Mouse (Mus musculus): ENCODE data around the gene Slc2a3. TPM values are rescaled to one million over a fixed set of nuclear protein-coding genes. Genes with fewer than 3 reads are reported as not detected.

Gene Slc2a3
- 8.6 and 9.6 TPM in 2 replicates for polyA plus RNA-seq (2015; fragmentation: Nextera tagmentation; extraction: Ambion mirVana)

- H3K27ac ChIP-seq (ENCODE audit: low read length): no peak within 1 kb of the TSS
- peaks cover 11% of the 10 kb centered on the region; the same call in 1 of the 2 replicates for H3K27me3 ChIP-seq (ENCODE audit: insufficient read depth, low read length)
- H3K9me3 ChIP-seq (ENCODE audit: low read length): no peaks in the 10 kb centered on the region
- H3K4me2 ChIP-seq (replicated peaks; ENCODE audit: low read depth, low read length): peak within 1 kb of the TSS; percentile 98
- peaks cover 14% of the 10 kb centered on the region for H3K4me1 ChIP-seq (ENCODE audit: insufficient read depth, low read length)
- peak; percentile 77 for ATAC-seq (ENCODE audit: low FRiP score, low TSS enrichment)
- H3K4me3 ChIP-seq (ENCODE audit: low read length): peak within 1 kb of the TSS; percentile 54
- peak within 1 kb of the TSS; percentile 79 for H3K9ac ChIP-seq (replicated peaks; ENCODE audit: low read length)
- H3K36me3 ChIP-seq (ENCODE audit: insufficient read depth, low read length): no peaks in the 10 kb centered on the region
- WGBS: under 1% methylated on average over 46 of the region's 46 CpGs
Observed at GRCm38 (mm10) chr6:122801301-122801800, at the start of gene Slc2a3. Slc2a3 (minus strand) TSS chr6:122801640.

- Histone ChIP-seq H3K9me3 (ENCODE audit: low read length) (no peaks in the 10 kb centered on the region), H3K27me3 (ENCODE audit: insufficient read depth, low read length) (no peaks in the 10 kb centered on the region), H3K36me3 (ENCODE audit: insufficient read depth, low read length) (peaks cover 52% of the 10 kb centered on the region), H3K9ac (replicated peaks; ENCODE audit: low read length) (no peak overlapping the region), H3K4me2 (replicated peaks; ENCODE audit: low read depth, low read length) (no peak overlapping the region), H3K4me3 (ENCODE audit: low read length) (no peak overlapping the region), H3K27ac (ENCODE audit: low read length) (no peak overlapping the region), H3K4me1 (ENCODE audit: insufficient read depth, low read length) (no peaks in the 10 kb centered on the region)
- no peak for ATAC-seq (ENCODE audit: low FRiP score, low TSS enrichment)
- 69% methylated on average over 6 of the region's 6 CpGs for WGBS
Observed at GRCm38 (mm10) chr6:122843759-122844158, 42.3 kb upstream of the Slc2a3 start.

GRCm38 (mm10) chr6:122837539-122837938 lies 36.1 kb upstream of the Slc2a3 start:
- Histone ChIP-seq H3K9ac (replicated peaks; ENCODE audit: low read length) (no peak overlapping the region), H3K9me3 (ENCODE audit: low read length) (0 out of 2 replicates have a peak, but pooled peaks cover 5% of the 10 kb centered on the region), H3K4me3 (ENCODE audit: low read length) (no peak overlapping the region), H3K4me2 (replicated peaks; ENCODE audit: low read depth, low read length) (no peak overlapping the region), H3K4me1 (ENCODE audit: insufficient read depth, low read length) (no peaks in the 10 kb centered on the region), H3K27ac (ENCODE audit: low read length) (no peak overlapping the region), H3K36me3 (ENCODE audit: insufficient read depth, low read length) (peaks cover 73% of the 10 kb centered on the region), H3K27me3 (ENCODE audit: insufficient read depth, low read length) (no peaks in the 10 kb centered on the region)
- WGBS: 74% methylated on average over 5 of the region's 5 CpGs
- ATAC-seq (ENCODE audit: low FRiP score, low TSS enrichment): no peak

- H3K9me3 ChIP-seq (ENCODE audit: low read length): 0 out of 2 replicates have a peak, but pooled peaks cover 5% of the 10 kb centered on the region
Observed at GRCm38 (mm10) chr6:122836974-122837373, 35.5 kb upstream of the Slc2a3 start.

GRCm38 (mm10) chr6:122834365-122834764 lies 32.9 kb upstream of the Slc2a3 start:
- no peak overlapping the region for H3K4me3 ChIP-seq (ENCODE audit: low read length)
- H3K4me2 ChIP-seq (replicated peaks; ENCODE audit: low read depth, low read length): no peak overlapping the region
- 0 out of 2 replicates have a peak, but pooled peaks cover 5% of the 10 kb centered on the region for H3K9me3 ChIP-seq (ENCODE audit: low read length)
- 66% methylated on average over 4 of the region's 4 CpGs for WGBS
- no peaks in the 10 kb centered on the region for H3K27me3 ChIP-seq (ENCODE audit: insufficient read depth, low read length)
- no peak for ATAC-seq (ENCODE audit: low FRiP score, low TSS enrichment)
- H3K4me1 ChIP-seq (ENCODE audit: insufficient read depth, low read length): no peaks in the 10 kb centered on the region
- H3K27ac ChIP-seq (ENCODE audit: low read length): no peak overlapping the region
- no peak overlapping the region for H3K9ac ChIP-seq (replicated peaks; ENCODE audit: low read length)
- peaks cover 57% of the 10 kb centered on the region for H3K36me3 ChIP-seq (ENCODE audit: insufficient read depth, low read length)

More at GRCm38 (mm10) chr6:122836974-122837373, 35.5 kb upstream of the Slc2a3 start:
- 91% methylated on average over 3 of the region's 3 CpGs for whole genome bisulfite sequencing
- no peaks in the 10 kb centered on the region for H3K27me3 ChIP-seq (ENCODE audit: insufficient read depth, low read length)
- no peak for ATAC-seq (ENCODE audit: low FRiP score, low TSS enrichment)
- H3K36me3 ChIP-seq (ENCODE audit: insufficient read depth, low read length): peaks cover 78% of the 10 kb centered on the region
- H3K27ac ChIP-seq (ENCODE audit: low read length): no peak overlapping the region
- H3K4me2 ChIP-seq (replicated peaks; ENCODE audit: low read depth, low read length): no peak overlapping the region
- H3K4me1 ChIP-seq (ENCODE audit: insufficient read depth, low read length): no peaks in the 10 kb centered on the region
- no peak overlapping the region for H3K4me3 ChIP-seq (ENCODE audit: low read length)
- no peak overlapping the region for H3K9ac ChIP-seq (replicated peaks; ENCODE audit: low read length)

GRCm38 (mm10) chr6:122832880-122833279 lies 31.4 kb upstream of the Slc2a3 start:
- 80% methylated on average over 7 of the region's 7 CpGs for WGBS
- no peak overlapping the region for H3K4me3 ChIP-seq (ENCODE audit: low read length)
- H3K9ac ChIP-seq (replicated peaks; ENCODE audit: low read length): no peak overlapping the region
- peaks cover 51% of the 10 kb centered on the region for H3K36me3 ChIP-seq (ENCODE audit: insufficient read depth, low read length)
- no peak overlapping the region for H3K4me2 ChIP-seq (replicated peaks; ENCODE audit: low read depth, low read length)
- ATAC-seq (ENCODE audit: low FRiP score, low TSS enrichment): no peak
- no peak overlapping the region for H3K27ac ChIP-seq (ENCODE audit: low read length)
- H3K27me3 ChIP-seq (ENCODE audit: insufficient read depth, low read length): no peaks in the 10 kb centered on the region
- no peaks in the 10 kb centered on the region for H3K4me1 ChIP-seq (ENCODE audit: insufficient read depth, low read length)
- 0 out of 2 replicates have a peak, but pooled peaks cover 5% of the 10 kb centered on the region for H3K9me3 ChIP-seq (ENCODE audit: low read length)

GRCm38 (mm10) chr6:122828086-122828485 lies 26.6 kb upstream of the Slc2a3 start:
- no peak overlapping the region for H3K9ac ChIP-seq (replicated peaks; ENCODE audit: low read length)
- peaks cover 14% of the 10 kb centered on the region for H3K4me1 ChIP-seq (ENCODE audit: insufficient read depth, low read length)
- H3K4me2 ChIP-seq (replicated peaks; ENCODE audit: low read depth, low read length): no peak overlapping the region
- ATAC-seq (ENCODE audit: low FRiP score, low TSS enrichment): no peak
- no peak overlapping the region for H3K27ac ChIP-seq (ENCODE audit: low read length)
- no peak overlapping the region for H3K4me3 ChIP-seq (ENCODE audit: low read length)
- H3K9me3 ChIP-seq (ENCODE audit: low read length): no peaks in the 10 kb centered on the region
- peaks cover 16% of the 10 kb centered on the region for H3K36me3 ChIP-seq (ENCODE audit: insufficient read depth, low read length)
- 50% methylated on average over 13 of the region's 13 CpGs for WGBS
- H3K27me3 ChIP-seq (ENCODE audit: insufficient read depth, low read length): no peaks in the 10 kb centered on the region

- Histone ChIP-seq H3K9me3 (ENCODE audit: low read length) (no peaks in the 10 kb centered on the region), H3K9ac (replicated peaks; ENCODE audit: low read length) (peak overlapping the region; percentile 62), H3K4me2 (replicated peaks; ENCODE audit: low read depth, low read length) (peak overlapping the region; percentile 84), H3K27me3 (ENCODE audit: insufficient read depth, low read length) (no peaks in the 10 kb centered on the region), H3K4me3 (ENCODE audit: low read length) (peak overlapping the region; percentile 47), H3K27ac (ENCODE audit: low read length) (peak overlapping the region; percentile 66), H3K4me1 (ENCODE audit: insufficient read depth, low read length) (peaks cover 29% of the 10 kb centered on the region), H3K36me3 (ENCODE audit: insufficient read depth, low read length) (peaks cover 7% of the 10 kb centered on the region)
- WGBS: 3% methylated on average over 28 of the region's 29 CpGs
- peak; percentile 90 for ATAC-seq (ENCODE audit: low FRiP score, low TSS enrichment)
Observed at GRCm38 (mm10) chr6:122825923-122826742, 24.7 kb upstream of the Slc2a3 start.

- no peak for ATAC-seq (ENCODE audit: low FRiP score, low TSS enrichment)
- no peak overlapping the region for H3K9ac ChIP-seq (replicated peaks; ENCODE audit: low read length)
- H3K27me3 ChIP-seq (ENCODE audit: insufficient read depth, low read length): no peaks in the 10 kb centered on the region
- H3K27ac ChIP-seq (ENCODE audit: low read length): no peak overlapping the region
- peaks cover 37% of the 10 kb centered on the region for H3K4me1 ChIP-seq (ENCODE audit: insufficient read depth, low read length)
- H3K9me3 ChIP-seq (ENCODE audit: low read length): no peaks in the 10 kb centered on the region
- H3K36me3 ChIP-seq (ENCODE audit: insufficient read depth, low read length): peaks cover 7% of the 10 kb centered on the region
- H3K4me2 ChIP-seq (replicated peaks; ENCODE audit: low read depth, low read length): no peak overlapping the region
- 77% methylated on average over 9 of the region's 9 CpGs for WGBS
- no peak overlapping the region for H3K4me3 ChIP-seq (ENCODE audit: low read length)
Observed at GRCm38 (mm10) chr6:122825166-122825565, 23.7 kb upstream of the Slc2a3 start.

- Histone ChIP-seq H3K4me2 (replicated peaks; ENCODE audit: low read depth, low read length) (no peak overlapping the region), H3K27ac (ENCODE audit: low read length) (no peak overlapping the region), H3K9me3 (ENCODE audit: low read length) (no peaks in the 10 kb centered on the region), H3K27me3 (ENCODE audit: insufficient read depth, low read length) (no peaks in the 10 kb centered on the region), H3K4me1 (ENCODE audit: insufficient read depth, low read length) (peaks cover 37% of the 10 kb centered on the region), H3K9ac (replicated peaks; ENCODE audit: low read length) (no peak overlapping the region), H3K4me3 (ENCODE audit: low read length) (no peak overlapping the region), H3K36me3 (ENCODE audit: insufficient read depth, low read length) (peaks cover 4% of the 10 kb centered on the region)
- ATAC-seq (ENCODE audit: low FRiP score, low TSS enrichment): no peak
- WGBS: 78% methylated on average over 10 of the region's 10 CpGs
Observed at GRCm38 (mm10) chr6:122824086-122824485, 22.6 kb upstream of the Slc2a3 start.

Data from kidney, embryonic 16.5 days (tissue).